Mouse (Mus musculus): ENCODE data around the gene Me3.

Gene Me3

DNA sequence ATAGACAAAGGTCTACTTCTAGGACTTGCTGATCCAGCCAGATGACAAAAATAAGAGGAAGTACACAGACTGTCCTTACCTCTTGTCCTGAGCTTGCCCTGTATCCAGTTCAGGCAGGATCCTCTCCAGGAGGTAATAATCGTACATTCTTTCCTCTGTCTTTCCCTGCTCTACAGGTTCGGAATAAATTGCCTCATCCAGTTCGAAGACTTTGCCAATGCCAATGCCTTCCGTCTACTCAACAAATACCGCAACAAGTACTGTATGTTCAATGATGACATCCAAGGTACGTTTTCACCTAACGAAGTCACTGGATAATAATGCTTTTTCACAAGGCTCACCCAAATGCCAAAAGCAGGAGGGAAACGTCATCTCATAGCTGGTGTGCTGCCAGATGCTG lies 201.3 kb downstream of the Me3 start:
- CTCF ChIA-PET = interaction anchor here (0.6 kb wide), 1 partner anchor 60 kb away, joined by 3 read pairs; no protein-coding TSS in a partner anchor

GRCm38 (mm10) chr7:89835566-89835965 lies 203.4 kb downstream of the Me3 start:
- CTCF ChIA-PET = no interaction called here

DNA sequence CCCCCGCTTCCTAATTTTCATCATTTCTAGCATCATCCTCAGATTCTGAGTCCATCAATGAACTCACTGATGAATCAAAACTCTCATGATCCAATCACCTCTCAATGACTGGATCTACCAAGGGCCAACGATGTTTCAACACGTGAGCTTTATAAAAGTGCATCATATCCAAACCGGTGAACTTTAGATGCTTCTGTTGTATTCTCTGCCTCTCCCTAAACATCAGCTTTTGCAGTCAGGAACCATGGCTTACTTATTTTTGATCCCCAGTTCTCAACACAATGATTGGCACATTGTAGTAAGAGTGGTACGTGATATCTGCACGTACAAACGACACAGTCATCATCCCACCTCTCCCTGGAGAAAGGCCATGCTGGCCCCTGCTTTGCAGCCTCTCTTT lies 204.5 kb downstream of the Me3 start:
- CTCF ChIA-PET = no interaction called here

GRCm38 (mm10) chr7:89837841-89838240 lies 205.6 kb downstream of the Me3 start:
- CTCF ChIA-PET = no interaction called here

- CTCF ChIA-PET = interaction anchor here (0.5 to 0.6 kb wide), 3 partner anchors 28 to 394 kb away, joined by 6 to 10 read pairs (median 7); no protein-coding TSS in a partner anchor
Measured at GRCm38 (mm10) chr7:89839721-89840120, 207.5 kb downstream of the Me3 start.

GRCm38 (mm10) chr7:89841670-89842403 lies 209.6 kb downstream of the Me3 start:
- CTCF ChIA-PET = interaction anchor here (0.6 kb wide), 2 partner anchors 13 to 557 kb away, joined by 3 to 4 read pairs; no protein-coding TSS in a partner anchor

- CTCF ChIA-PET = interaction anchor here (0.6 kb wide), 1 partner anchor 556 kb away, joined by 4 read pairs; no protein-coding TSS in a partner anchor
Measured at GRCm38 (mm10) chr7:89842404-89842715, 210.2 kb downstream of the Me3 start.

DNA sequence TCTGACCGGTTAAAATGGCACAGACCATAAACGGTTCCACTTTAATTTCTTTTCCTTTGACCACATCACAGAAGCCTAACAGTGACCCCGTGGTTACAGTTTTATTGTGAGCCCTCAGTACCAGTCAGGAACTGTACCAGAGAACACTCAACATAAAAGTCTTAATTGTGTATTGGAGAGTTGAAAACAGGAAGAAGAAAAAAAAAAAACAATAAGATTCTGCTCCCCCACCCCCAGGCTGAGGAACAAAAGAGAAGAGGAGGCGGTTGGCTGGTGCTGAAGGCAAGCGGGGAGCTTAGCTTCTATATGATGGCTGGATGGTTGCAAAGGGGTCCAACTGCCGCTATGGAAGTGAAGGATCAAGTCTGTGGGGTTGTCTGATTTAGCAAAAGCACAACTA lies 210.9 kb downstream of the Me3 start:
- CTCF ChIA-PET = interaction anchor here (0.5 kb wide), 1 partner anchor 66 kb away, joined by 4 read pairs; no protein-coding TSS in a partner anchor

GRCm38 (mm10) chr7:89843533-89843932 lies 211.3 kb downstream of the Me3 start:
- CTCF ChIA-PET = no interaction called here

DNA sequence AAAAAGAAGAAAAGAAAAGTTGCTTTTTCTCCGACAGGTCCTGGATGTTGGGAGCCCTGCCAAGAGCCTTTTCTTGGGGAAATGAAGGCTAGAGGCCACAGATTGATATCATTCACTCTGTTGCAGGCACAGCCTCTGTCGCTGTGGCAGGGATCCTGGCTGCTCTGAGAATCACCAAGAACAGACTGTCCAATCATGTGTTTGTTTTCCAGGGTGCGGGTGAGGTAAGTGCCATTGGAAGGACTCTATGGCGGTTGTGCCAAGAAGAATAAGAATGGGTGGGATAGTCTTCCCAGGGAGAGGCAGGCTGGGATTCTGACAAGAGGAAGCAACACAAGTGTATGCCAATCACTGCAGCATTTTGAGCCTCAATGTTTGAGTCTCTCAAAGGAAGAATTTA lies 213.5 kb downstream of the Me3 start:
- CTCF ChIA-PET = no interaction called here

DNA sequence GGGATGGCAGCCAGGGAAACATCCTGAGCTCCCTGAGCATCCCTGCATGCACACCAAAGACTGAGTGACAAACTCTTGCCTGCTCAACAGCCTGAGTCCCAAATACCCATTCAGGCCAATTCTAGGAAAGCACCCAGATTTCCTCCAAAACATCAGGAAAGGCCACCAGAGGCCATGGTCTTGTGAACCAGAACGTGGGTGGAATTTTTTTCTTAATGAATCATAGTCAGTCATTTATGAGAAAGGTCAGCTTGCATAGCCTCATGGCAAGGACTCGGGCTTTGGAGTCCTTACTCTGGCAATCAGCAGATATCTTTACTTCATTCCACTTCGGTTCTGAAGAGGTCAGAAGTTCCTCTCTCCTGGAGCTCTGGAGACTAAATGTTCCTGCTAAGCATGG lies 218.3 kb downstream of the Me3 start:
- CTCF ChIA-PET = no interaction called here

GRCm38 (mm10) chr7:89852158-89853095 lies 220.2 kb downstream of the Me3 start:
- CTCF ChIA-PET = no interaction called here

- CTCF ChIA-PET = no interaction called here
Measured at GRCm38 (mm10) chr7:89853131-89853530, 220.9 kb downstream of the Me3 start.

GRCm38 (mm10) chr7:89855196-89855595 lies 223.0 kb downstream of the Me3 start:
- CTCF ChIA-PET = no interaction called here

- CTCF ChIA-PET = no interaction called here
Measured at GRCm38 (mm10) chr7:89856440-89857217, 224.4 kb downstream of the Me3 start.

GRCm38 (mm10) chr7:89864769-89865168 lies 232.6 kb downstream of the Me3 start:
- CTCF ChIA-PET = no interaction called here

- CTCF ChIA-PET = no interaction called here
Measured at GRCm38 (mm10) chr7:89867221-89867620, 235.0 kb downstream of the Me3 start.

DNA sequence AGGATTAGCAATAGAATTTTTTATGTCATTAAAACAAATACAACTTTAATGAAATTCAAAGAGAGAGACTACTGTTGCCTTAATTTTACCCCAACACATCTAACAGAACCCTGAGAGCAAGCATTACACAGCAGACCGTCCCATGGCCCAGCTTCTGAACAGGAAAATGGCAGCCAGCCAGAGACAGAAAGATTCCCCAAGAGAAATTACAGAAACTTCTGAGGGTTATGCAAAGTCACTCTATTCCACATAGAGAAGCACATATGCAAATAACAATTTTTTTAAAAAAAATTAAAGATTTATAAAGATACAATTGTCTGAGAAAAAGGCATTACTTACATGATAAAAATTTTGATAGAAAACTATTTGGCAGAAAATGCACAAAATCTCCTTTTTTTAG lies 247.5 kb downstream of the Me3 start:
- CTCF ChIA-PET = no interaction called here

DNA sequence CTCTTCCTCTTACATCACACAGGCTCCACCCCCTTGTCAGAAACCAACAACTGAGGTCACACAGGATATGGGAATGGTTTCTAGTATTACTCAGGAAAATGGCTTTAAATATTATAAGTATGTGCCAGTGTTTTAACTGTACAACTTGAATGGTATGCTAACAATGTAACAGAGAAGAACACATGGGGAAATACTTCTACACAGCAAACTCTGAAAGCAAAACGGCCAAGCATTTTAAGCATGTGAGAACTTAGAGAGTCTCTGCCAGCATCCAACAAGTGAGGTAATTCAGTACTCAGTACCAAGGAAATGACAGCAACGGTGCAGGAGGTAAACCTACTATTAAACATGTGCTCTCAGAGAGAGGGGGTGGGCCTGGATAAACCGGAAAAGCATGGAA lies 252.4 kb downstream of the Me3 start:
- CTCF ChIA-PET = no interaction called here

GRCm38 (mm10) chr7:89891412-89891811 lies 259.2 kb downstream of the Me3 start:
- CTCF ChIA-PET = no interaction called here

DNA sequence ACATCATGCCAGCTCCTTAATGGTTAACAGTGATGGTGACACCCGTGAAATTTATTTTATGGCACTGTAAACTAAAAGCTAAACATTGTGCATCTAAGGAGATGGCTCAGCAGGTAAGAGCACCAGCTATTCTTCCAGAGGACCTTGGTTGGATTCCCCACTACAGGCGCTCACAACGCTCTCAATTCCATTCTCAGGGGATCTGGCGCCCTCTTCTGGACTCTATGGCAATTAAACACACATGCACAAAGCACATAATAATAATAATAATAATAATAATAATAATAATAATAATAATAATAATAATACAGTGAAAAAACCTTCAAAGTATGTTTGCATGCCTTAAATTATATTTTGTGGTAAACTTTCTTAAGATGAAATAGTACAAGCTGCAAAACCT lies 259.7 kb downstream of the Me3 start:
- CTCF ChIA-PET = no interaction called here

GRCm38 (mm10) chr7:89903007-89903406 lies 270.8 kb downstream of the Me3 start:
- CTCF ChIA-PET = no interaction called here
